Mouse (Mus musculus) kidney, embryonic 14.5 days (tissue): ENCODE measurements around the gene Sorcs2. TPM values are rescaled to one million over a fixed set of nuclear protein-coding genes. Genes with fewer than 3 reads are reported as not detected.

ENCODE experiments used
- ATAC-seq: fragments of 200-750 bp; cut with Nextera tagmentation; 2 replicates; pipeline ENCODE4 v1.8.0; 2017; ENCODE audit warnings: moderate number of reproducible peaks, mild to moderate bottlenecking, moderate TSS enrichment, moderate library complexity; ENCODE audit not compliant: low FRiP score, low TSS enrichment
- H3K27ac ChIP-seq: fragments of 300-500 bp; sonication (generic); 2 replicates; pipeline ENCODE4 v1.5.1; 2014; ENCODE audit warnings: low read depth, mild to moderate bottlenecking, low read length, moderate library complexity, mixed read lengths
- H3K27me3 ChIP-seq: fragments of 300-500 bp; sonication (generic); 2 replicates; pipeline ENCODE4 v1.6.1; 2014; ENCODE audit warnings: mild to moderate bottlenecking, low read length; ENCODE audit not compliant: control insufficient read depth, insufficient read depth
- H3K36me3 ChIP-seq: fragments of 300-500 bp; sonication (generic); 2 replicates; pipeline ENCODE4 v1.6.1; 2014; ENCODE audit warnings: low read length, mixed read lengths; ENCODE audit not compliant: control insufficient read depth, insufficient read depth
- H3K4me1 ChIP-seq: fragments of 300-500 bp; sonication (generic); 2 replicates; pipeline ENCODE4 v1.6.1; 2014; ENCODE audit warnings: low read length, mixed read lengths; ENCODE audit not compliant: control insufficient read depth, insufficient read depth
- H3K4me2 ChIP-seq: fragments of 300-500 bp; sonication (generic); replicated peaks from 2 replicates; pipeline ENCODE4 v1.6.1; 2014; ENCODE audit warnings: low read depth, mild to moderate bottlenecking, low read length
- H3K4me3 ChIP-seq: fragments of 300-500 bp; sonication (generic); 2 replicates; pipeline ENCODE4 v1.5.1; 2014; ENCODE audit warnings: mild to moderate bottlenecking, low read length
- H3K9ac ChIP-seq: fragments of 300-500 bp; sonication (generic); 2 replicates; pipeline ENCODE4 v1.6.1; 2014; ENCODE audit warnings: low read depth, mild to moderate bottlenecking, low read length, moderate library complexity
- H3K9me3 ChIP-seq: fragments of 300-500 bp; sonication (generic); 2 replicates; pipeline ENCODE4 v1.6.1; 2016; ENCODE audit warnings: low read length; ENCODE audit not compliant: control insufficient read depth
- WGBS: fragments of 180-500 bp; shearing (Covaris S2); extraction: QIAGEN DNeasy Blood & Tissue Kit; methylation state at CpG from one replicate; pipeline ENCODE4 v1.1.7; 2014; 5-methylcytosine and 5-hydroxymethylcytosine counted together
- polyA plus RNA-seq: library from polyadenylated mRNA; unstranded; fragments of >200 nt; fragmentation: Nextera tagmentation; extraction: Ambion mirVana; gene quantifications from 2 replicates; pipeline ENCODE4 v1.2.1, GENCODE M21; 2014

The Sorcs2 gene
- polyA plus RNA-seq, 1 experiment from 2014 or later: 10.3 TPM

GRCm38 (mm10) chr5:36313353-36314079 lies 84.4 kb downstream of the Sorcs2 start:
- peak overlapping the region; percentile 75; the same call in 1 of the 2 replicates for H3K27ac ChIP-seq
- H3K4me3 ChIP-seq: no peak overlapping the region
- H3K4me1 ChIP-seq: peaks cover 21% of the 10 kb centered on the region
- no peaks in the 10 kb centered on the region for H3K27me3 ChIP-seq
- peak overlapping the region; percentile 32 for H3K4me2 ChIP-seq
- no peaks in the 10 kb centered on the region for H3K36me3 ChIP-seq
- H3K9ac ChIP-seq: peak overlapping the region; percentile 40; the same call in 1 of the 2 replicates
- 30% methylated on average over 16 of the region's 16 CpGs for WGBS
- H3K9me3 ChIP-seq: no peaks in the 10 kb centered on the region
- peak; percentile 87 for ATAC-seq

GRCm38 (mm10) chr5:36312926-36313325 lies 85.0 kb downstream of the Sorcs2 start:
- Histone ChIP-seq H3K9ac (no peak overlapping the region), H3K4me1 (peaks cover 21% of the 10 kb centered on the region), H3K27ac (peak overlapping the region; percentile 75; the same call in 1 of the 2 replicates), H3K9me3 (no peaks in the 10 kb centered on the region), H3K4me2 (no peak overlapping the region; the same call in 1 of the 2 replicates), H3K27me3 (no peaks in the 10 kb centered on the region), H3K36me3 (no peaks in the 10 kb centered on the region), H3K4me3 (no peak overlapping the region)
- ATAC-seq: no peak; the same call in 1 of the 2 replicates
- WGBS: 56% methylated on average over 6 of the region's 6 CpGs

DNA sequence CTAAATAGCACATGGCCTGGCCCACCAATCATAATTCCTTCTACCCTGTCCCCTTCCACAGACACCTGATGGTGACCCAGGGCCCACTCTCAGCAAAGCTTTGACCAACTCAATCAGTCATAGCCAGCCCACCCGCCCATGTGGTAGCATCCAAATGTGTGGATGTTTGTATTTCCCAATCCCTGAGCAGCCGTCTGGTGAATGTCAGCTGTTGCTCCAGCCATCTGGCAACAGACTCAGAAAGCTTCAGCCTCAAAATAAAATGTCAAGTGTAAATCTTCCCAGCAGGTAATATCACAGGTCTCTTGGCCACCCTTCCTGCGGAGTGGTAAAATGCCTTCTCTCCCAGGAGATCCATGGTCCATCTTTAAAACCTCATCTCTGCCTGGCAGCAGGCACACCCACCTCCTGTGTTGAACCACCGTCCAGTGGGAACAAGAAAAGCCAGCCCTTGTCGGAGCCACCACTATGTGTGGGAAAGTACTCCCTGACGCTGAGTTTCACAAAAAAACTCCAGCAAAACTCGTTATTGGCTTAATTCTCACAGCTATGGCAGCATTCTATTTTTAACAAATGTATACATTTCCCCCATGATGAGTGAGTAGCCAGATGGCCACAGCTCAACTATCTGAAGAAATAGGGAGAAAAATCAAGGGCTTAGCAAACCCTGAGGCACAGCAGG lies 93.5 kb downstream of the Sorcs2 start:
- 71% methylated on average over 7 of the region's 7 CpGs for WGBS
- Histone ChIP-seq H3K27ac (no peak overlapping the region), H3K4me2 (no peak overlapping the region), H3K9me3 (no peaks in the 10 kb centered on the region), H3K36me3 (no peaks in the 10 kb centered on the region), H3K4me3 (no peak overlapping the region), H3K9ac (no peak overlapping the region), H3K4me1 (no peaks in the 10 kb centered on the region), H3K27me3 (no peaks in the 10 kb centered on the region)
- ATAC-seq: no peak

- Histone ChIP-seq H3K36me3 (no peaks in the 10 kb centered on the region), H3K9ac (no peak overlapping the region), H3K4me3 (no peak overlapping the region), H3K27me3 (no peaks in the 10 kb centered on the region), H3K4me2 (no peak overlapping the region), H3K27ac (no peak overlapping the region), H3K4me1 (no peaks in the 10 kb centered on the region), H3K9me3 (no peaks in the 10 kb centered on the region)
- 53% methylated on average over 4 of the region's 4 CpGs for WGBS
- no peak for ATAC-seq
Observed at GRCm38 (mm10) chr5:36301166-36301565, 96.8 kb downstream of the Sorcs2 start.

DNA sequence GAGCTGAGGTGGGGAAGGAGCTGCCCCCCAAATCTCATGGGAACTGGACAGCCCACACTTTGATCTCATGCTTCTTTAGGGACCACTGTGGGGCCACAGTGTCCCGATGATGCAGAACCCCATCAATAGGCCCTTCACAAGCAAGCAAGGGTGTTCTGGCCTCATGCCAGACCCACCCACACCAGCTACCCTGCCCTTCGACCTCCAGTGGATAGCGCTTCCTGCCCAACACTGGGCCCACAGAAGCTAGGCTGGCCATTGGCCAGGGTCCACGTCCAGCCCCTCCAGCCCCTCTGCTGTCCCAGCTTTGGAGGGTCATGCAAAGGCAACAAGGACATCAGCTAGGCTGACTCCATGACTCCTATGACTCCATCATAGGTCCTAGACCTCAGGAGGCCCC lies 99.9 kb downstream of the Sorcs2 start:
- no peaks in the 10 kb centered on the region for H3K36me3 ChIP-seq
- H3K9ac ChIP-seq: no peak overlapping the region
- H3K9me3 ChIP-seq: no peaks in the 10 kb centered on the region
- H3K27ac ChIP-seq: no peak overlapping the region
- no peak overlapping the region for H3K4me3 ChIP-seq
- H3K27me3 ChIP-seq: no peaks in the 10 kb centered on the region
- peaks cover 10% of the 10 kb centered on the region for H3K4me1 ChIP-seq
- 79% methylated on average over 4 of the region's 4 CpGs for WGBS
- no peak for ATAC-seq
- H3K4me2 ChIP-seq: no peak overlapping the region

- no peak overlapping the region for H3K4me3 ChIP-seq
- WGBS: 68% methylated on average over 4 of the region's 4 CpGs
- no peak for ATAC-seq
Observed at GRCm38 (mm10) chr5:36297246-36297645, 100.7 kb downstream of the Sorcs2 start.

GRCm38 (mm10) chr5:36293109-36293900 lies 104.6 kb downstream of the Sorcs2 start:
- Histone ChIP-seq H3K4me3 (no peak overlapping the region), H3K9me3 (no peaks in the 10 kb centered on the region), H3K27me3 (no peaks in the 10 kb centered on the region), H3K9ac (no peak overlapping the region), H3K27ac (peak overlapping the region; percentile 37; the same call in 1 of the 2 replicates), H3K36me3 (no peaks in the 10 kb centered on the region), H3K4me2 (no peak overlapping the region), H3K4me1 (peaks cover 22% of the 10 kb centered on the region)
- peak; percentile 55 for ATAC-seq
- WGBS: 42% methylated on average over 11 of the region's 11 CpGs

More at GRCm38 (mm10) chr5:36297246-36297645, 100.7 kb downstream of the Sorcs2 start:
- H3K27ac ChIP-seq: no peak overlapping the region
- no peaks in the 10 kb centered on the region for H3K36me3 ChIP-seq
- H3K4me1 ChIP-seq: peaks cover 18% of the 10 kb centered on the region
- no peak overlapping the region for H3K9ac ChIP-seq
- no peak overlapping the region for H3K4me2 ChIP-seq
- no peaks in the 10 kb centered on the region for H3K27me3 ChIP-seq
- H3K9me3 ChIP-seq: no peaks in the 10 kb centered on the region

DNA sequence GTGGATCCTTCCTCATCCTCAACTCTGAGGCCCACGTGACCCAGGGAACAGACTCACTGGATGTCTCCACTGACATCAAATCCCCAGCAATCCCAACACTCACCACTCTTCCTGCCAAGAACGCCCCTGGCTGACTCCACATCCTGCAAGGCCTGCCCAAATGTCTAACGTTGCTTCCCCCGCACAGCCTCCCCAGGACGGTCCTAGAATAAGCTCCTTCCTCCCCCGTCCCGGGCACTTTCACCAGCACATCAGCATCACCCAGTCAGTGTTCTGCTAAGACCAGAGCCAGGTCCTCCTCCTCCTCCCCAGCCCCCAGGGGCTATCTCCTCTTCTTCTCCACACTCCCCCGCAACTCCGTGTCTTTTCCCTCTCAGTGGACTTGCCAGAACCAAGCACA lies 105.6 kb downstream of the Sorcs2 start:
- H3K4me3 ChIP-seq: no peak overlapping the region
- H3K36me3 ChIP-seq: no peaks in the 10 kb centered on the region
- no peak for ATAC-seq
- H3K27me3 ChIP-seq: no peaks in the 10 kb centered on the region
- H3K4me2 ChIP-seq: no peak overlapping the region
- no peaks in the 10 kb centered on the region for H3K9me3 ChIP-seq
- H3K9ac ChIP-seq: no peak overlapping the region
- H3K4me1 ChIP-seq: peaks cover 22% of the 10 kb centered on the region
- WGBS: 53% methylated on average over 9 of the region's 9 CpGs
- H3K27ac ChIP-seq: no peak overlapping the region
